Mouse (Mus musculus) myocyte (in vitro differentiated cells): ENCODE data around the gene Tuba1a.

Source experiments
- CEBPB ChIP-seq: IDR thresholded peaks from 2 replicates; pipeline ENCODE4 v1.6.1; 2011; ENCODE audit warnings: mild to moderate bottlenecking, moderate library complexity; ENCODE audit not compliant: poor library complexity, insufficient read depth, severe bottlenecking
- MYOG ChIP-seq, 3 experiments: IDR thresholded peaks; one replicate each; pipeline ENCODE4 v1.6.1; 2011; ENCODE audit warnings: control low read depth in 2 of 3, low read depth in 2 of 3, mild to moderate bottlenecking in 2 of 3; ENCODE audit not compliant: insufficient read length in 2 of 3, control insufficient read depth in 1 of 3, insufficient read depth in 1 of 3
- POLR2A ChIP-seq: IDR thresholded peaks from one replicate; pipeline ENCODE4 v1.6.1; 2011; ENCODE audit warnings: low read depth, mild to moderate bottlenecking, control low read depth, moderate library complexity; ENCODE audit not compliant: insufficient read length
- TCF12 ChIP-seq: IDR thresholded peaks from one replicate; pipeline ENCODE4 v1.6.1; 2011; ENCODE audit warnings: mild to moderate bottlenecking, control low read depth; ENCODE audit not compliant: poor library complexity, insufficient read depth, severe bottlenecking

DNA sequence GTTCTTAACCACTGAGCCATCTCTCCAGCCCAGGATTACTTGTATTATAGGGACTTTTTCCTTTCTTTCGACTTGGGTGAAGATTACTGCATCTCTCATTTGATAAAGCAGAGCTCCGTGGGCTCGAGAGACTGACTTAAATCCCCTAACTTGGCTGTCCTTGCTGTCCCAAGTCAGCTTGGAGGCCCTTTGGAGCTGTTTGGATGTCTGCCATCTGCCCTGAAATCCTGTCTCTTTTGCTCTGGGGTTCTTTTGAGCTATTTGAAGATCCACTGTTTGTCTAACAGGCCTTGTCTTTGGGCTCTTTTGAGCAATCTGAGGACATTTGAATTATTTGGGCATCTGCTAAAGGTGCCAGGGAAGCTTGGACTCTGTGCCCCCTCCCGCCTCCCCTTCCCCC is 11.4 kb downstream of the Tuba1a start:
- TF ChIP-seq MYOG (IDR thresholded peaks at IDR 0.05; ENCODE audit: control insufficient read depth in 1 of 3, insufficient read depth in 1 of 3, insufficient read length in 2 of 3, low read depth in 2 of 3): no peak
- TF ChIP-seq TCF12: no peak
- TF ChIP-seq POLR2A: no peak
- no peak for TF ChIP-seq CEBPB
